Mouse (Mus musculus) G1E (cell line): ENCODE measurements at regions not wholly inside any gene's neighbourhood (a gene's known extent, or its start where the extent isn't known, plus 50 kb on each side); places are given as distances from the start of the nearest gene placed in this dataset.

ENCODE experiments used
- ATAC-seq: 2 replicates; pipeline ENCODE4 v1.8.0; 2016; ENCODE audit warnings: mild to moderate bottlenecking; ENCODE audit not compliant: insufficient number of reproducible peaks, poor library complexity, low FRiP score, severe bottlenecking; ENCODE audit errors: extremely low read depth
- DNase-seq: peaks from one replicate; pipeline ENCODE4 v3.0.0; 2012; ENCODE audit warnings: low spot score
- H3K27me3 ChIP-seq: 2 replicates; pipeline ENCODE4 v1.6.1; 2012; ENCODE audit warnings: mild to moderate bottlenecking, low read length, inconsistent platforms; ENCODE audit not compliant: insufficient read depth
- H3K36me3 ChIP-seq: replicated peaks from 2 replicates; pipeline ENCODE3; 2012; ENCODE audit warnings: mild to moderate bottlenecking, inconsistent platforms
- H3K4me1 ChIP-seq: 2 replicates; pipeline ENCODE4 v1.6.1; 2012; ENCODE audit warnings: low read depth, low read length, inconsistent platforms, mixed read lengths; ENCODE audit not compliant: insufficient read depth
- H3K4me3 ChIP-seq: 2 replicates; pipeline ENCODE4 v1.5.1; 2012; ENCODE audit warnings: low read depth, mild to moderate bottlenecking, inconsistent platforms, low read length, moderate library complexity, mixed read lengths
- H3K9me3 ChIP-seq: replicated peaks from 2 replicates; pipeline ENCODE4 v1.6.1; 2012; ENCODE audit warnings: inconsistent platforms
- CTCF ChIP-seq: IDR thresholded peaks from 2 replicates; pipeline ENCODE4 v1.5.1; 2012; ENCODE audit warnings: low read depth, low read length, inconsistent platforms, mixed read lengths
- GATA1 ChIP-seq: IDR thresholded peaks from 2 replicates; pipeline ENCODE4 v1.6.1; 2012; ENCODE audit warnings: borderline replicate concordance, low read length, inconsistent platforms, mixed read lengths
- GATA2 ChIP-seq: IDR thresholded peaks from 2 replicates; pipeline ENCODE4 v1.6.1; 2012; ENCODE audit warnings: low read depth, low read length, inconsistent platforms, borderline replicate concordance
- POLR2AphosphoS5 ChIP-seq: IDR thresholded peaks from 2 replicates; pipeline ENCODE4 v1.6.1; 2012; ENCODE audit warnings: low read depth, low read length, inconsistent platforms; ENCODE audit not compliant: insufficient replicate concordance
- TAL1 ChIP-seq: conservative IDR thresholded peaks from 2 replicates; pipeline ENCODE4 v1.6.1; 2012; ENCODE audit warnings: low read depth, low read length, inconsistent platforms, mixed read lengths

GRCm38 (mm10) chr3:128636960-128637755 is 562.5 kb upstream of the Pitx2 start:
- H3K36me3 ChIP-seq, result no peaks in the 10 kb centered on the region
- H3K9me3 ChIP-seq, result peaks cover 18% of the 10 kb centered on the region
- no peak for ATAC-seq
- no peaks in the 10 kb centered on the region for H3K27me3 ChIP-seq
- TF ChIP-seq POLR2AphosphoS5, result no peak
- no peak for TF ChIP-seq CTCF
- no peak for TF ChIP-seq TAL1
- no peak for TF ChIP-seq GATA2
- TF ChIP-seq GATA1, result no peak
- DNase-seq, result no peak
- H3K4me3 ChIP-seq, result no peak overlapping the region
- no peaks in the 10 kb centered on the region for H3K4me1 ChIP-seq

- ATAC-seq, result no peak
- no peak overlapping the region for H3K4me3 ChIP-seq
- no peak for TF ChIP-seq CTCF
- no peak for TF ChIP-seq POLR2AphosphoS5
- TF ChIP-seq GATA2, result no peak
- TF ChIP-seq GATA1, result no peak
- no peak for TF ChIP-seq TAL1
- H3K36me3 ChIP-seq, result no peaks in the 10 kb centered on the region
- no peak for DNase-seq
- no peaks in the 10 kb centered on the region for H3K4me1 ChIP-seq
- no peaks in the 10 kb centered on the region for H3K27me3 ChIP-seq
- peaks cover 10% of the 10 kb centered on the region for H3K9me3 ChIP-seq
Observed at GRCm38 (mm10) chr3:128627696-128628095, 572.0 kb upstream of the Pitx2 start.

- Histone ChIP-seq H3K4me3 (no peak overlapping the region), H3K9me3 (peaks cover 9% of the 10 kb centered on the region), H3K27me3 (no peaks in the 10 kb centered on the region), H3K4me1 (no peaks in the 10 kb centered on the region), H3K36me3 (no peaks in the 10 kb centered on the region)
- TF ChIP-seq TAL1 (no peak), GATA1 (no peak), GATA2 (no peak), CTCF (no peak)
- no peak for ATAC-seq
- no peak for DNase-seq
Observed at GRCm38 (mm10) chr3:128616675-128617074, 583.0 kb upstream of the Pitx2 start.

- DNase-seq (no peak), ATAC-seq (no peak)
- TF ChIP-seq GATA1 (no peak), POLR2AphosphoS5 (no peak), GATA2 (no peak), CTCF (no peak), TAL1 (no peak)
- H3K27me3 ChIP-seq, result no peaks in the 10 kb centered on the region
- H3K9me3 ChIP-seq, result peaks cover 9% of the 10 kb centered on the region
- no peaks in the 10 kb centered on the region for H3K36me3 ChIP-seq
- H3K4me3 ChIP-seq, result no peak overlapping the region
- no peaks in the 10 kb centered on the region for H3K4me1 ChIP-seq
Observed at GRCm38 (mm10) chr3:128613657-128614056, 586.0 kb upstream of the Pitx2 start.

GRCm38 (mm10) chr3:128610731-128611130 is 588.9 kb upstream of the Pitx2 start:
- Histone ChIP-seq H3K4me3 (no peak overlapping the region), H3K4me1 (no peaks in the 10 kb centered on the region), H3K9me3 (peaks cover 9% of the 10 kb centered on the region), H3K36me3 (no peaks in the 10 kb centered on the region), H3K27me3 (no peaks in the 10 kb centered on the region)
- DNase-seq (no peak), ATAC-seq (no peak)
- TF ChIP-seq TAL1 (no peak), POLR2AphosphoS5 (no peak), GATA2 (no peak), GATA1 (no peak), CTCF (no peak)

- Histone ChIP-seq H3K9me3 (peaks cover 8% of the 10 kb centered on the region), H3K4me3 (no peak overlapping the region), H3K36me3 (no peaks in the 10 kb centered on the region), H3K27me3 (no peaks in the 10 kb centered on the region), H3K4me1 (no peaks in the 10 kb centered on the region)
- ATAC-seq (no peak), DNase-seq (no peak)
- TF ChIP-seq POLR2AphosphoS5 (no peak), GATA1 (no peak), CTCF (no peak), TAL1 (no peak), GATA2 (no peak)
Observed at GRCm38 (mm10) chr3:128608694-128609093, 591.0 kb upstream of the Pitx2 start.
